Mouse (Mus musculus) ES-Bruce4 (cell line): Measurements from ENCODE around the gene Calhm4. TPM values are rescaled to one million over a fixed set of nuclear protein-coding genes. Genes with fewer than 3 reads are reported as not detected.

Source experiments
- H3K27ac ChIP-seq: 2 replicates; pipeline ENCODE4 v1.5.1; 2012; ENCODE audit warnings: low read length, inconsistent platforms; ENCODE audit not compliant: insufficient read depth
- H3K27me3 ChIP-seq: 2 replicates; pipeline ENCODE4 v1.6.1; 2012; ENCODE audit warnings: mild to moderate bottlenecking, low read length, inconsistent platforms; ENCODE audit not compliant: control insufficient read depth, poor library complexity, insufficient read depth, severe bottlenecking
- H3K36me3 ChIP-seq: 2 replicates; pipeline ENCODE4 v1.6.1; 2012; ENCODE audit warnings: inconsistent platforms, mild to moderate bottlenecking, low read length, moderate library complexity; ENCODE audit not compliant: control insufficient read depth, poor library complexity, insufficient read depth, severe bottlenecking
- H3K4me1 ChIP-seq: one replicate; pipeline ENCODE4 v1.8.1; 2011; ENCODE audit warnings: low read length; ENCODE audit not compliant: control insufficient read depth, insufficient read depth
- H3K4me3 ChIP-seq: 2 replicates; pipeline ENCODE4 v1.5.1; 2011; ENCODE audit warnings: low read depth, mild to moderate bottlenecking, low read length
- H3K9ac ChIP-seq: 2 replicates; pipeline ENCODE4 v1.6.1; 2012; ENCODE audit warnings: low read depth, mild to moderate bottlenecking, inconsistent platforms; ENCODE audit not compliant: poor library complexity, severe bottlenecking
- H3K9me3 ChIP-seq: replicated peaks from 2 replicates; pipeline ENCODE4 v1.6.1; 2012; ENCODE audit warnings: mild to moderate bottlenecking, low read length, inconsistent platforms; ENCODE audit not compliant: control insufficient read depth, poor library complexity, insufficient read depth, severe bottlenecking
- CTCF ChIP-seq: IDR thresholded peaks from one replicate; pipeline ENCODE4 v1.8.1; 2011; ENCODE audit warnings: low read depth, low read length
- EP300 ChIP-seq: IDR thresholded peaks from 2 replicates; pipeline ENCODE4 v1.6.1; 2011; ENCODE audit warnings: low read depth, low read length; ENCODE audit not compliant: insufficient read depth
- POLR2A ChIP-seq: IDR thresholded peaks from one replicate; pipeline ENCODE4 v1.8.1; 2011; ENCODE audit warnings: low read length; ENCODE audit not compliant: insufficient read depth
- polyA plus RNA-seq: library from polyadenylated mRNA; stranded (reverse); fragments of >200 nt; gene quantifications from 2 replicates; pipeline ENCODE4 v1.2.4, GENCODE M21; 2011; ENCODE audit warnings: low read depth; ENCODE audit not compliant: missing spikeins, insufficient read depth, insufficient read length

Gene Calhm4
- polyA plus RNA-seq, 1 experiment, result not detected

- no peak overlapping the region for H3K27ac ChIP-seq
- no peaks in the 10 kb centered on the region for H3K27me3 ChIP-seq
- no peak overlapping the region for H3K9ac ChIP-seq
- no peaks in the 10 kb centered on the region for H3K36me3 ChIP-seq
- H3K4me3 ChIP-seq, result no peak overlapping the region
- H3K9me3 ChIP-seq, result no peaks in the 10 kb centered on the region; the same call in 1 of the 2 replicates
- TF ChIP-seq EP300 (no peak), POLR2A (no peak), CTCF (no peak)
- H3K4me1 ChIP-seq, result no peaks in the 10 kb centered on the region
Measured at GRCm38 (mm10) chr10:34074522-34075200, 30.6 kb upstream of the Calhm4 start.

GRCm38 (mm10) chr10:34071650-34072049 lies 27.5 kb upstream of the Calhm4 start:
- Histone ChIP-seq H3K4me1 (no peaks in the 10 kb centered on the region), H3K27ac (no peak overlapping the region), H3K27me3 (no peaks in the 10 kb centered on the region), H3K9ac (no peak overlapping the region), H3K9me3 (no peaks in the 10 kb centered on the region; the same call in 1 of the 2 replicates), H3K36me3 (no peaks in the 10 kb centered on the region), H3K4me3 (no peak overlapping the region)
- TF ChIP-seq EP300, result no peak
- TF ChIP-seq CTCF, result no peak
- no peak for TF ChIP-seq POLR2A

DNA sequence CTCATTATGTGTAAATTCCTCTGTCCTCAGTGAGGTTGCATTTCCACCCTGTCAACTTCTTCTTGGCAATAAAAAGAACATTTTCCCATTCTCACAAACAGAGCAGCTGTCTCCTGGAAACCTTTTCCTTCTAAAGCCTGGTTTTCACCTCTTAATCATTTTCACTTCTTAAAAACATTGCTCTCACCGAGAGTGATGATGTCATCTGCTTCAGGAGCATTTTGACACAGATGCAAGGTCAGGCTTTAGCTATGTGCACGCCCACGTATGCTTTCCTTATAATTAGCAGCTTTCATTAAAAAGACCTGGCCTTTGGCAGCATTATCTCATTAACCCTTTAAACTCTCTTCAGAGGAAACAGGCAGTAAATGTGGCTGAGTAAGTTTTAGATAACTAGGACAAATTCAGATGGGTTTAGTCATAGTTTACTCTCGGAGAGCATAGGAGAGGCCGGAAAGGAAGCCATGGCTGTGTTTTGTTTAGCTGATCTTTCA lies 26.9 kb upstream of the Calhm4 start:
- Histone ChIP-seq H3K4me3 (no peak overlapping the region), H3K27me3 (no peaks in the 10 kb centered on the region), H3K36me3 (no peaks in the 10 kb centered on the region), H3K4me1 (no peaks in the 10 kb centered on the region), H3K9me3 (no peaks in the 10 kb centered on the region; the same call in 1 of the 2 replicates), H3K27ac (no peak overlapping the region), H3K9ac (no peak overlapping the region)
- TF ChIP-seq EP300 (no peak), POLR2A (no peak), CTCF (no peak)

GRCm38 (mm10) chr10:34069606-34070005 lies 25.5 kb upstream of the Calhm4 start:
- no peaks in the 10 kb centered on the region for H3K36me3 ChIP-seq
- H3K4me3 ChIP-seq, result no peak overlapping the region
- TF ChIP-seq POLR2A, result no peak
- no peak for TF ChIP-seq EP300
- no peak for TF ChIP-seq CTCF
- no peaks in the 10 kb centered on the region for H3K27me3 ChIP-seq
- H3K9me3 ChIP-seq, result no peaks in the 10 kb centered on the region; the same call in 1 of the 2 replicates
- H3K27ac ChIP-seq, result no peak overlapping the region
- no peaks in the 10 kb centered on the region for H3K4me1 ChIP-seq
- no peak overlapping the region for H3K9ac ChIP-seq

GRCm38 (mm10) chr10:34066591-34066990 lies 22.5 kb upstream of the Calhm4 start:
- no peaks in the 10 kb centered on the region for H3K4me1 ChIP-seq
- no peak overlapping the region for H3K4me3 ChIP-seq
- H3K27ac ChIP-seq, result no peak overlapping the region
- TF ChIP-seq CTCF, result no peak
- no peak for TF ChIP-seq POLR2A
- TF ChIP-seq EP300, result no peak
- no peaks in the 10 kb centered on the region for H3K27me3 ChIP-seq
- H3K9ac ChIP-seq, result no peak overlapping the region
- H3K36me3 ChIP-seq, result no peaks in the 10 kb centered on the region
- H3K9me3 ChIP-seq, result no peaks in the 10 kb centered on the region; the same call in 1 of the 2 replicates

DNA sequence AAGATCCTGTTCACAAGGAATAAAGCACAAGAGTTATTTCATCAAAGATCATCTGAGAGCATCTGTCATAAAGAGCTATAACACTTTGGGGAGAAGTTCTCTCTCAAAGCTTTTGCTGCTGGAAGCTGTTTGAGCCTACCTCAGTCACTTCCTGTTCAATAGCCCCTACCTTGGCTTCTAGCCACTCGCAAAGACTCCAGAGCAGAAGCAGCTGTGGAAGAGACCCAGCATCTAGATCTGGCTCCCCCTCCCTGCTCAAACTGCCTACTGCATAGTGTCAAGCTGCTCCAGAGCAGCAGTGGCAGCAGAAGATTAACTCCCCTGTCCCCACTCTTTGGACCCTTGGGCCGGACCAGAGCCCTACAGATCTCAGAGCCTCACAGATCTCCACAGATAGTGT lies 9.9 kb upstream of the Calhm4 start:
- TF ChIP-seq CTCF (no peak), POLR2A (no peak), EP300 (no peak)
- Histone ChIP-seq H3K4me1 (no peaks in the 10 kb centered on the region), H3K36me3 (no peaks in the 10 kb centered on the region), H3K27me3 (no peaks in the 10 kb centered on the region), H3K4me3 (no peak overlapping the region), H3K9me3 (no peaks in the 10 kb centered on the region), H3K27ac (no peak overlapping the region), H3K9ac (no peak overlapping the region)
